ENCODE assay signal across 11 mouse cellular contexts in the genomic region with DNA sequence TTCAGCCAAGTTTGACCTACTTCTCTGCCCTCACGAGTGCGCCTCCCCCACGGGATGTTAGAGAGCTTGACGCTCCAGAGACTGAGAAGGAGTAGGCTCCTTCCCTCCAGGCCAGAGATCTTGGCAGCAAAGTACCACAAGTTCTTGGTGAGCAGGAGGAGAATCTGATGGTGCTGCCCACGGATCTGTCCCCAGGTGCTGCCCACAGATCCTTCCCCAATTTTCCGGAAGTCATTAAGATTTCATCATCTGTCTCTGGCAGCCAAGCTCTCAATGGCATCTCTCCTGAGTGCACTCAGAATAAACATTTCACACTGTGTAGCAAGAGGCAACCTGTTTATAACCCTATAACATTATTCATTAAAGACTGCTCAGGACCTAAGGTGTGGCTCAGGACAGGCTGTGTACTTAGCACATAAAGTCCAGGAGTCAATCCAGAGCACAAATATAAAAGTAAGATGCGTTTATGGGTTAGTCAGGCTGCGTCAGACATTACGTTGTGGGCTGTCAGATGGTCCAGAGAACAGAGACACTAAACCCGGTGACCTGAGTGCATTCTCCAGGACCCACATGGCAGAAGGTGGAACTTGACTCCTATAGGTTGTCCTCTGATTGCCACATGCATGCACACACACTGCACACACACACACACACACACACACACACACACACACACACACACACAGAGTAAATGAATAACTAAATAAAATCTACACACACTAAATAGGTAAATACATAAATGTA. TPM values are rescaled to one million over a fixed set of nuclear protein-coding genes. Genes with fewer than 3 reads are reported as not detected.
DNase-seq lines count a peak whose midpoint lies in the region; ATAC-seq and TF ChIP-seq lines count a peak whose summit lies in the region.
"Had no signal": no experiment of that assay in that cellular context is flagged by ENCODE, and none has a peak within 500 bp of the region (broad histone marks: within the 10 kb centered on the region; RNA-seq: fewer than 3 reads in every experiment).

No protein-coding gene starts in this region.

- no peak for TF ChIP-seq POLR2A in bone marrow, adult 2 months (IDR thresholded peaks at IDR 0.05; ENCODE audit: borderline replicate concordance, control insufficient read depth, low read depth, low read length)

- no peak overlapping the region for H3K4me2 ChIP-seq in midbrain, embryonic 11.5 days
- no peak overlapping the region for H3K4me2 ChIP-seq in kidney, embryonic 15.5 days
- H3K4me2 ChIP-seq: heart, embryonic 12.5 days; midbrain, embryonic 13.5 days had no signal

- no peaks in the 10 kb centered on the region for H3K9me3 ChIP-seq in midbrain, embryonic 11.5 days (ENCODE audit: control insufficient read depth, low read length)
- H3K9me3 ChIP-seq in midbrain, embryonic 10.5 days (replicated peaks) = no peaks in the 10 kb centered on the region
- H3K9me3 ChIP-seq in kidney, embryonic 15.5 days (replicated peaks) = no peaks in the 10 kb centered on the region
- H3K9me3 ChIP-seq: heart, embryonic 12.5 days; midbrain, embryonic 13.5 days had no signal

- ATAC-seq in midbrain, embryonic 11.5 days (ENCODE audit: low FRiP score) = no peak
- no peak for ATAC-seq in kidney, embryonic 15.5 days (replicated peaks; ENCODE audit: low FRiP score)
- peak; percentile 71 for ATAC-seq in megakaryocyte progenitor cell, adult 5-6 weeks (replicated peaks; ENCODE audit: poor library complexity)
- ATAC-seq: midbrain, embryonic 13.5 days had no signal

- H3K9ac ChIP-seq in midbrain, embryonic 11.5 days (ENCODE audit: low read length) = no peak overlapping the region
- no peak overlapping the region for H3K9ac ChIP-seq in kidney, embryonic 15.5 days
- H3K9ac ChIP-seq: heart, embryonic 12.5 days; midbrain, embryonic 13.5 days had no signal

- no peak overlapping the region for H3K4me3 ChIP-seq in midbrain, embryonic 11.5 days (ENCODE audit: low read depth, low read length)
- H3K4me3 ChIP-seq in midbrain, embryonic 10.5 days = no peak overlapping the region
- H3K4me3 ChIP-seq in bone marrow, adult 2 months (replicated peaks; ENCODE audit: control insufficient read depth, low read depth, low read length) = no peak overlapping the region
- no peak overlapping the region for H3K4me3 ChIP-seq in kidney, embryonic 15.5 days (replicated peaks)
- H3K4me3 ChIP-seq: heart, embryonic 12.5 days; midbrain, embryonic 13.5 days had no signal

- DNase-seq in midbrain, embryonic 11.5 days (ENCODE audit: low spot score, missing footprints) = peak; percentile 6
- no peak for DNase-seq in midbrain, embryonic 10.5 days (ENCODE audit: low spot score)
- no peak for DNase-seq in left cerebral cortex, postnatal 36 days (ENCODE audit: low spot score in 2 of 2)
- no peak for DNase-seq in heart, postnatal 4 days
- no peak for DNase-seq in gastrocnemius, postnatal 14 days
- DNase-seq: cerebellum, adult 9-10 months had no signal

- 82% methylated on average over 10 of the region's 10 CpGs for WGBS in midbrain, embryonic 11.5 days
- 87% methylated on average over 10 of the region's 10 CpGs for WGBS in midbrain, embryonic 10.5 days
- 34% methylated on average over 10 of the region's 10 CpGs for WGBS in bone marrow, adult 2 months
- WGBS in kidney, embryonic 15.5 days = 39% methylated on average over 10 of the region's 10 CpGs

- no peak for TF ChIP-seq CTCF in bone marrow, adult 2 months (IDR thresholded peaks at IDR 0.05; ENCODE audit: control insufficient read depth, insufficient read depth, low read length)

- no peak overlapping the region for H3K27ac ChIP-seq in midbrain, embryonic 11.5 days (ENCODE audit: low read depth, low read length)
- no peak overlapping the region for H3K27ac ChIP-seq in midbrain, embryonic 10.5 days (replicated peaks)
- peak overlapping the region; percentile 9; the same call in 1 of the 2 replicates for H3K27ac ChIP-seq in bone marrow, adult 2 months (ENCODE audit: control insufficient read depth, insufficient read depth, low read depth, low read length, poor library complexity)
- H3K27ac ChIP-seq in kidney, embryonic 15.5 days = peak overlapping the region; percentile 80
- H3K27ac ChIP-seq: midbrain, embryonic 13.5 days had no signal

- no peaks in the 10 kb centered on the region for H3K27me3 ChIP-seq in midbrain, embryonic 11.5 days (ENCODE audit: control insufficient read depth, insufficient read depth, low read length)
- H3K27me3 ChIP-seq in midbrain, embryonic 10.5 days (ENCODE audit: low read depth, poor library complexity, severe bottlenecking) = no peaks in the 10 kb centered on the region
- no peaks in the 10 kb centered on the region for H3K27me3 ChIP-seq in kidney, embryonic 15.5 days
- H3K27me3 ChIP-seq: heart, embryonic 12.5 days; midbrain, embryonic 13.5 days had no signal

- no peaks in the 10 kb centered on the region; the same call in 1 of the 2 replicates for H3K4me1 ChIP-seq in midbrain, embryonic 11.5 days (ENCODE audit: control insufficient read depth, insufficient read depth, low read length)
- H3K4me1 ChIP-seq in midbrain, embryonic 10.5 days = peaks cover 7% of the 10 kb centered on the region
- H3K4me1 ChIP-seq in bone marrow, adult 2 months (ENCODE audit: control insufficient read depth, insufficient read depth, low read length) = peaks cover 9% of the 10 kb centered on the region
- H3K4me1 ChIP-seq in kidney, embryonic 15.5 days = peaks cover 63% of the 10 kb centered on the region

- intact Hi-C loops in left cerebral cortex, postnatal 36 days (cut with DNase I) = no loop called here
- intact Hi-C loops in gastrocnemius, postnatal 14 days (cut with DNase I; ENCODE audit: low total_unique reads) = no loop called here

- no peaks in the 10 kb centered on the region for H3K36me3 ChIP-seq in midbrain, embryonic 11.5 days (ENCODE audit: control insufficient read depth, insufficient read depth, low read length)
- H3K36me3 ChIP-seq in midbrain, embryonic 10.5 days = no peaks in the 10 kb centered on the region
- no peaks in the 10 kb centered on the region for H3K36me3 ChIP-seq in kidney, embryonic 15.5 days
- H3K36me3 ChIP-seq: heart, embryonic 12.5 days; midbrain, embryonic 13.5 days had no signal

RNA-seq across cellular contexts. Expression of gene Etnk1, which starts 13.1 kb away (rescaled TPM):
- 30.7 and 32.3 TPM in 2 replicates for polyA plus RNA-seq in midbrain, embryonic 11.5 days (2014; fragmentation: Nextera tagmentation; extraction: Ambion mirVana)
- 21.0 and 23.9 TPM in 2 replicates for polyA plus RNA-seq in midbrain, embryonic 10.5 days (2016; fragmentation: Nextera tagmentation; extraction: Ambion mirVana)
- 16.0 and 19.8 TPM in 2 replicates for polyA plus RNA-seq in bone marrow, adult 2 months (2011; ENCODE audit: insufficient read depth, insufficient read length, low replicate concordance, missing spikeins)
- 26.4 and 28.2 TPM in 2 replicates for polyA plus RNA-seq in kidney, embryonic 15.5 days (2015; fragmentation: Nextera tagmentation; extraction: Ambion mirVana)
- 46.9 and 55.3 TPM in 2 replicates for total RNA-seq in megakaryocyte progenitor cell, adult 5-6 weeks (2015)
- total RNA-seq in megakaryocyte progenitor cell, adult 5-6 weeks (2017) = 50.9 and 65.1 TPM in 2 replicates
- total RNA-seq in left cerebral cortex, postnatal 36 days (2021) = 100 to 1,000 TPM; 167 to 193 TPM
- 10 to 100 TPM; 27.0 to 28.1 TPM for total RNA-seq in heart, postnatal 4 days (2021)
- total RNA-seq in gastrocnemius, postnatal 14 days (2021) = 10 to 100 TPM; 14.3 to 14.6 TPM

RNA-seq across cellular contexts. Expression of gene C2cd5, which starts 54.0 kb away (rescaled TPM):
- 29.1 and 29.2 TPM in 2 replicates for polyA plus RNA-seq in midbrain, embryonic 11.5 days (2014; fragmentation: Nextera tagmentation; extraction: Ambion mirVana)
- 35.8 and 40.8 TPM in 2 replicates for polyA plus RNA-seq in midbrain, embryonic 10.5 days (2016; fragmentation: Nextera tagmentation; extraction: Ambion mirVana)
- 26.5 and 31.1 TPM in 2 replicates for polyA plus RNA-seq in bone marrow, adult 2 months (2011; ENCODE audit: insufficient read depth, insufficient read length, low replicate concordance, missing spikeins)
- polyA plus RNA-seq in kidney, embryonic 15.5 days (2015; fragmentation: Nextera tagmentation; extraction: Ambion mirVana) = 31.5 and 34.3 TPM in 2 replicates
- 60.7 and 65.3 TPM in 2 replicates for total RNA-seq in megakaryocyte progenitor cell, adult 5-6 weeks (2015)
- total RNA-seq in megakaryocyte progenitor cell, adult 5-6 weeks (2017) = 38.1 and 56.2 TPM in 2 replicates
- 100 to 1,000 TPM in 1 of 2 experiments, 10 to 100 TPM in 1; 75.8 to 109 TPM for total RNA-seq in left cerebral cortex, postnatal 36 days (2021)
- 10 to 100 TPM; 21.5 to 24.9 TPM for total RNA-seq in heart, postnatal 4 days (2021)
- 10 to 100 TPM; 12.1 to 12.6 TPM for total RNA-seq in gastrocnemius, postnatal 14 days (2021)

Comparison
In these comparisons a context has a peak if more than half of its experiments do, and no peak if none do; other contexts are left out.
1. H3K27ac ChIP-seq: peak in bone marrow, adult 2 months (single experiment) and kidney, embryonic 15.5 days (single experiment); none in midbrain, embryonic 11.5 days (single experiment) and midbrain, embryonic 10.5 days (single experiment).